Mouse (Mus musculus): ENCODE results near the gene Paxbp1. TPM values are rescaled to one million over a fixed set of nuclear protein-coding genes. Genes with fewer than 3 reads are reported as not detected.

Gene Paxbp1
- polyA plus RNA-seq, 1 experiment from 2014 or later: 57.8 TPM

DNA sequence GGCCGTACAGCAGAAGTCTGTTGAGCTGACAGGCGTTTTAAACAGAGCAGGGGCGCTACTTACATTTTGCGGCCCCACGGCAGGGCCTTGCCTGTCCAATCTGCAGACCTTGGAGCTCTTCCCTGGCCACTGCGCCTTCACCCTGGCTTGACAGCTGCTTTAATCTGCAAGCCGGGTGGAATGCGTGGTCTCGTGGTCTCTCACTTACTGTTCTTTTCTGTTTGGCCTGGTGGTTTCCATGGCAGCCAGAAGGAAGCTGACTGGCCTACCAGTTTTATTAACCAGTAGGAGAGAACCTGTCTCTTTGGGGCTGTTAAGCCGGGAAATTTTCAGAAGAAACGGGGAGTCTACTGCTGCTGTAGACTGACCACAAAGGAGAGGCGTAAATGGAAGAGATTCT is 24.6 kb upstream of the Paxbp1 start:
- Histone ChIP-seq H3K4me3 (replicated peaks) (no peak overlapping the region), H3K9me3 (replicated peaks) (no peaks in the 10 kb centered on the region), H3K27ac (replicated peaks) (no peak overlapping the region), H3K4me1 (0 out of 2 replicates have a peak, but pooled peaks cover 6% of the 10 kb centered on the region), H3K27me3 (replicated peaks) (0 out of 2 replicates have a peak, but pooled peaks cover 5% of the 10 kb centered on the region), H3K36me3 (no peaks in the 10 kb centered on the region), H3K4me2 (peak overlapping the region; percentile 42), H3K9ac (replicated peaks) (no peak overlapping the region)
- ATAC-seq (ENCODE audit: low FRiP score): 0 out of 2 replicates have a peak, but pooled peaks have one; percentile 15
- WGBS: 17% methylated on average over 12 of the region's 12 CpGs

DNA sequence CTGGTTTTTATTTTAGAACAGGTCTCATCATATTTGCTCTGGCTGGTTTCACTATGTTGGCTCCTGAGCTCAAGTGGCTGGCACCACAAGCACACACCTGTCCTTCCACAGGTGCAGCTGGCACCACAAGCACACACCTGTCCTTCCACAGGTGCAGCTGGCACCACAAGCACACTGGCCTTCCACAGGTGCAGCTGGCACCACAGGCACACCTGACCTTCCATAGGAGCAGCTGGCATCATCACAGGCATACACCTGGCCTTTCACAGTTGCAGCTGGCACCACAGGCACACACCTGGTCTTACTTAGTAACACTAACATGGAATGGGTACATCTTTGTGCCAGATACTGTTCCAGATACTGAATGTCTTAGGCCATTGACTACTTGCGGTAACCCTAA is 22.8 kb upstream of the Paxbp1 start:
- H3K27ac ChIP-seq (replicated peaks): no peak overlapping the region
- H3K9ac ChIP-seq (replicated peaks): no peak overlapping the region
- 93% methylated on average over 1 of the region's 1 CpGs for WGBS
- no peaks in the 10 kb centered on the region for H3K36me3 ChIP-seq
- no peaks in the 10 kb centered on the region for H3K9me3 ChIP-seq (replicated peaks)
- H3K27me3 ChIP-seq (replicated peaks): 0 out of 2 replicates have a peak, but pooled peaks cover 5% of the 10 kb centered on the region
- ATAC-seq (ENCODE audit: low FRiP score): no peak
- H3K4me2 ChIP-seq: no peak overlapping the region
- H3K4me3 ChIP-seq (replicated peaks): no peak overlapping the region
- H3K4me1 ChIP-seq: 0 out of 2 replicates have a peak, but pooled peaks cover 6% of the 10 kb centered on the region

DNA sequence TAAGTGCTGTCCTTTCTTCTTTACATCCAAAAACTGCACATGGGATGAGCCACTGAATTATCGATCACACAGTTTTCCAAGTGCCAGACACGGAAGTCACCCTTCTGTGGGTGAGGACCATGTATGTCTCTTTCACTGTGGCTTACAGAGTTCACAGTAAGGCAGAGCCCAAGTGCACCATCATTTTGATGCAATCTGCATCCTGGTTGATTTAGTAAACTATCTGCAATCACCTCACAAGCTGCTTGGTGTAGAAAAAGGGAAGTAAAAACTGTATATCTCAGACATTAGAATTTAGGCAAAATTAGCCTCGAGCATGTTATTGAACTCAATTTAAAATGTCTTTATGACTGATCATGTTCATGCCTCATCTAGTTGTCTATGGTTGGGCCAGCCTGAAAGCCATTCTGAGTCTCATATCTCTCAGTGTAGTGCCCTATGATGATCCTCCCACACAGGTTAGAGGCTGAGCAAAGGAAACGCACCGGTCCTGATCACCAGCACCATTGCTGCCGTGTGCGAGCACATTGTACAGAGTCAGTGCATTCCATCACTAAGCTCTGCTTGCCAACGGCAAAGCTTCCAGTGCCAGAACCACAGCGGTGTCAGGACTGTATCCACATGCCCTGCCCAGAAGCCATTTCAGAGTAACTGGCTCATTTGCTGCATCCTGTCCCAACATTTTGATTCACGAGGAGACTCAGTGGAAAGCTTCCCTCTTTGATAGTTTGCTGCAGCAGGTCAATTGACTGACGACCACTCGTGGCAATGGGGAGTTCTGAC is 20.4 kb upstream of the Paxbp1 start:
- no peaks in the 10 kb centered on the region for H3K9me3 ChIP-seq (replicated peaks)
- H3K9ac ChIP-seq (replicated peaks): no peak overlapping the region
- H3K27me3 ChIP-seq (replicated peaks): 0 out of 2 replicates have a peak, but pooled peaks cover 5% of the 10 kb centered on the region

DNA sequence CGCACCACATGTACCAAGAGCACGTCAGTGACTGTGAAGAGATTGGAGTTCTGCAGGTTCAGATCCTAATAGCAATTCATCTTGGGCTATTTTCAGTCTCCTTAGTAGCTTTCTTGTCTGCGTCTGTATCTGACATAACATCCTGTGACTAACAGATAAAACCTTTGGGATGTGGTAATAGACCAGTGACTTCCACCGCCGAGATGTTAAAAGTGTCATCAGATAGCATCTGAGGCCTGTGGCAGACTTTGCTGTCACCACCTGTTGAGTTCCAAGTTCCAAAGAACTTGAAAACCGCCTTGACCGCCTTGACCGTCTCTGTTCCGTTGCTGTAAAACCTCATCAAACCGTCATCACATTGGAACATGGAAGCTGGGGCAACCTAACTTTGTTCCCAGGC is 19.4 kb upstream of the Paxbp1 start:
- Histone ChIP-seq H3K9me3 (replicated peaks) (no peaks in the 10 kb centered on the region), H3K9ac (replicated peaks) (no peak overlapping the region), H3K27ac (replicated peaks) (no peak overlapping the region), H3K4me3 (replicated peaks) (no peak overlapping the region), H3K27me3 (replicated peaks) (0 out of 2 replicates have a peak, but pooled peaks cover 5% of the 10 kb centered on the region), H3K4me2 (no peak overlapping the region), H3K4me1 (0 out of 2 replicates have a peak, but pooled peaks cover 5% of the 10 kb centered on the region), H3K36me3 (no peaks in the 10 kb centered on the region)
- ATAC-seq (ENCODE audit: low FRiP score): no peak
- WGBS: 97% methylated on average over 10 of the region's 10 CpGs

More for the DNA sequence above, 20.4 kb upstream of the Paxbp1 start:
- Histone ChIP-seq H3K4me3 (replicated peaks) (no peak overlapping the region), H3K4me2 (no peak overlapping the region), H3K27ac (replicated peaks) (no peak overlapping the region), H3K4me1 (0 out of 2 replicates have a peak, but pooled peaks cover 6% of the 10 kb centered on the region), H3K36me3 (no peaks in the 10 kb centered on the region)
- no peak for ATAC-seq (ENCODE audit: low FRiP score)
- 86% methylated on average over 12 of the region's 12 CpGs for WGBS

DNA sequence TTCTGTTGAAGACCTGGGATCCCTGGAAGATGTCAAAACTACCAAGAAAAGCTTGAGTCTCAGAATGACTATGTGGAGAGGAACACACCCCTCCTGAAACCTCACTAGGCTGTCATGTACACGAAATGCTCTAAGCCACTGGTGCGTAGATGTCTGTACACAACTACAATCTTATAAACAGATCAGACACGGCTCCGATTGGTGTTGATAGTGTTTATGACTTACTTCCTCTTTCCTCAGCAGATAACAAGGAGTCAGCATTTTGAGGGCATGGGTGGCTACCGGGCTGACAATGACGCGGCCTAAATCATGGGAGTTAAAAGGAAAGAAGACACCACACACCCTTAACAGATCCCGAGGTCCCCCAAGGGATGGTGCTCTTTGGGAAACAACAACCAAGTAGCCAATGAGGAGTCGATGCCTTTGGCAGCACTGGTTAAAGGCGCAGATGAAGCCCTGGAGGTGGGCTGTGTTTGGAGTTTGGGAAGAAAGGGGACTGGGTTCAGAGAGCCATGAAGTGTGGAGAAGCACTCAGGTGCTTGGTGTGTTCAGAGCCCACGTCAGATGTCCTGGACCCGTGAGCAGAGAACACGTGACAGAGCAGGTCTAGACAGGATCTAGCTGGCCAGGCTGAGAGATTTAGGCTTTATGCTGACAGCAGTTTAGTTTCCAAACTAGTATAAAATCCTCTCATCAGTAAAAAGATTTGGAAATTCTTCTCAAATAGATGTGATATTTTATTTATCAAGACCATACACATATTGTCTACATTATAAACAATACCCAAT is 17.4 kb upstream of the Paxbp1 start:
- H3K27ac ChIP-seq (replicated peaks): no peak overlapping the region
- no peaks in the 10 kb centered on the region for H3K4me1 ChIP-seq
- no peak overlapping the region for H3K9ac ChIP-seq (replicated peaks)
- no peak for ATAC-seq (ENCODE audit: low FRiP score)
- H3K36me3 ChIP-seq: no peaks in the 10 kb centered on the region
- no peaks in the 10 kb centered on the region for H3K9me3 ChIP-seq (replicated peaks)
- H3K27me3 ChIP-seq (replicated peaks): no peaks in the 10 kb centered on the region
- no peak overlapping the region for H3K4me3 ChIP-seq (replicated peaks)
- 84% methylated on average over 13 of the region's 13 CpGs for WGBS
- H3K4me2 ChIP-seq: no peak overlapping the region

DNA sequence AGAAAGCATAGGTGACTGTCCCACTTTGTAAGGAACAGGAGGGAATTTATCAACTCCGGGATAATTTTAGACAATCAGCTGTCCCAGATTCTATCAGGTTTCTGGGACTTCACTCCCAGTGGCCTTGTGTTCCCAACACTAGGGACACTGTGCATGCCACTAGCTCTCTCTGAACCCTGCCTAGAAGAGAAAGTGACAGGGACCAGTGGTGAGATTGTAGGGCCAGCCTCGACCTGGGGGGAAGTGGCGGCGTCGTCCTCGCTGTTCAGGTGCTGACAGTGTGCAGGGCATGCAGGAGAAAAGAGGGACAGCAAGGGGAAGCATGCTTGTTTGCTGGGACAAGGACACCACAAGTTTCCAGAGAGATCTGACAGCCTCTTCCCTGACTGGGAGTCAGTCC is 13.4 kb upstream of the Paxbp1 start:
- H3K27me3 ChIP-seq (replicated peaks): no peaks in the 10 kb centered on the region

GRCm38 (mm10) chr16:91057261-91057660 is 12.9 kb upstream of the Paxbp1 start:
- Histone ChIP-seq H3K9ac (replicated peaks) (no peak overlapping the region), H3K27ac (replicated peaks) (no peak overlapping the region), H3K36me3 (no peaks in the 10 kb centered on the region), H3K4me3 (replicated peaks) (no peak overlapping the region), H3K4me2 (no peak overlapping the region), H3K27me3 (replicated peaks) (no peaks in the 10 kb centered on the region), H3K9me3 (replicated peaks) (no peaks in the 10 kb centered on the region), H3K4me1 (no peaks in the 10 kb centered on the region; the same call in 1 of the 2 replicates)
- 90% methylated on average over 4 of the region's 4 CpGs for WGBS
- ATAC-seq (ENCODE audit: low FRiP score): no peak

More for the DNA sequence above, 13.4 kb upstream of the Paxbp1 start:
- no peak for ATAC-seq (ENCODE audit: low FRiP score)
- no peak overlapping the region for H3K4me2 ChIP-seq
- H3K9me3 ChIP-seq (replicated peaks): no peaks in the 10 kb centered on the region
- 81% methylated on average over 6 of the region's 6 CpGs for WGBS
- H3K4me1 ChIP-seq: no peaks in the 10 kb centered on the region; the same call in 1 of the 2 replicates
- no peak overlapping the region for H3K9ac ChIP-seq (replicated peaks)
- no peak overlapping the region for H3K4me3 ChIP-seq (replicated peaks)
- no peaks in the 10 kb centered on the region for H3K36me3 ChIP-seq
- H3K27ac ChIP-seq (replicated peaks): no peak overlapping the region

DNA sequence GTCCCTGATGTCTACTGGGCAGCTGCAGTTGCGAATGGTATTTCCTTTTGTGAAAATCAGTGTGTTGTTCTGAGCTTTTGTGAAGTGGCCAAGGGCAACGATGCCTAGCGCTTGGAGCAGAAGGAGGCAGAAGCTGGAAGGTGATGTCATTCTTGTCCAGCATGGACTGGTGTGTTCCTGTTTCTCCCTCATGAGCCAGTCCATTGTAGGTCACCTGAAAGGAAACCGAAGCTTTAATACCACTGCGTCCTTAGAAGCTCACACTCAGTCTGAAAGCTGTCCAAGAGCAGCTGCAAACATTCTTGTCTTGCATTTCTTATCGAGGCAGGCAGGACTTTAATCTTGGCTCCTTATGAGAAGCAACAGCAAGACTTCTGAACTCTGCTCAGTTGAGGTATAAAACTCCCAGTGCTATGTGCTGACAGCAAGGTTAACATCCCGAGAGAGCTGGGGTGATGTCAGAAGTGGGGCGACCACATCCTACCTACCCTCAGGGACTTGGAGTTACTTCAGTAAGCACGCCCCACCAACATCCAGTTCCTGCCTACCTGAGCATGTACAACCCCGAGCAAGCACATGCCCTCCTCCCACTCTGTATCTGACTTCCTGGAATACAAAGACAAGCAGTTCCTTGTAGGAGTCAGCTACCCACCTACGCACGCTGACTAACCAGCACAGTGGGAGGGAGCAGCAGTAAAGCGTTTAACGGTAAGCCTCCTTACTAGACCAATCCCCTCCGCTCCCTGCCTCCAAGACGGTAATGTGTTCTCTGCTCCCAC is 11.9 kb upstream of the Paxbp1 start:
- H3K36me3 ChIP-seq: no peaks in the 10 kb centered on the region
- no peak for ATAC-seq (ENCODE audit: low FRiP score)
- H3K27me3 ChIP-seq (replicated peaks): 0 out of 2 replicates have a peak, but pooled peaks cover 2% of the 10 kb centered on the region
- H3K4me1 ChIP-seq: no peaks in the 10 kb centered on the region; the same call in 1 of the 2 replicates
- 51% methylated on average over 16 of the region's 16 CpGs for WGBS
- H3K9me3 ChIP-seq (replicated peaks): no peaks in the 10 kb centered on the region
- no peak overlapping the region for H3K4me3 ChIP-seq (replicated peaks)
- H3K9ac ChIP-seq (replicated peaks): no peak overlapping the region
- no peak overlapping the region for H3K4me2 ChIP-seq
- H3K27ac ChIP-seq (replicated peaks): no peak overlapping the region

- no peaks in the 10 kb centered on the region for H3K9me3 ChIP-seq (replicated peaks)
- H3K4me2 ChIP-seq: no peak overlapping the region
- no peak overlapping the region for H3K27ac ChIP-seq (replicated peaks)
- no peak overlapping the region for H3K4me3 ChIP-seq (replicated peaks)
- 0 out of 2 replicates have a peak, but pooled peaks cover 2% of the 10 kb centered on the region for H3K27me3 ChIP-seq (replicated peaks)
- 77% methylated on average over 5 of the region's 5 CpGs for WGBS
- no peak overlapping the region for H3K9ac ChIP-seq (replicated peaks)
- ATAC-seq (ENCODE audit: low FRiP score): no peak
- no peaks in the 10 kb centered on the region; the same call in 1 of the 2 replicates for H3K4me1 ChIP-seq
- no peaks in the 10 kb centered on the region for H3K36me3 ChIP-seq
These were observed 10.8 kb upstream of the Paxbp1 start for GRCm38 (mm10) chr16:91055150-91055549.

GRCm38 (mm10) chr16:91053599-91053998 is 9.3 kb upstream of the Paxbp1 start:
- no peak overlapping the region for H3K27ac ChIP-seq (replicated peaks)
- H3K4me1 ChIP-seq: no peaks in the 10 kb centered on the region; the same call in 1 of the 2 replicates
- ATAC-seq (ENCODE audit: low FRiP score): no peak
- no peak overlapping the region for H3K4me2 ChIP-seq
- no peaks in the 10 kb centered on the region for H3K36me3 ChIP-seq
- H3K4me3 ChIP-seq (replicated peaks): no peak overlapping the region
- H3K27me3 ChIP-seq (replicated peaks): 0 out of 2 replicates have a peak, but pooled peaks cover 2% of the 10 kb centered on the region
- H3K9ac ChIP-seq (replicated peaks): no peak overlapping the region
- WGBS: 57% methylated on average over 8 of the region's 8 CpGs
- no peaks in the 10 kb centered on the region for H3K9me3 ChIP-seq (replicated peaks)

DNA sequence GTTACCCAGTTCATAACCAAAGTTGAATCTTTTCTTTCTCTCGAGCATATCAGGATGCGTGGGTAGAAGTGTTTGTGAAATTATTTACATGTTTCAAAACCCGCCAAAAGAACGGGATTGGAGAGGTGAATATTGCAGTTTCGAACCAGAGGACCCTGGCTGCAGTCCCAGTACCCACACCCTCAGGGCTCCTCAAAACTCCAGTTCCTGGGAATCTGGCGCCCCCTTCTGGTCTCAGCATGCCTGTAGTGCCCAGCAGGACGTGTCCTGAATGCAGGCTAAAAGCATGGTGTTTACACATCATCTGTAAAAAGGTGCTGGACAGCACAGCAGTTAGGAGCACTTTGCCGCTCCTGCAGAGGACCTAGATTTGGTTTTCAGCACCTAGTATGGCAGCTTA is 1.2 kb upstream of the Paxbp1 start:
- no peak overlapping the region for H3K9ac ChIP-seq (replicated peaks)
- 0 out of 2 replicates have a peak, but pooled peaks cover 1% of the 10 kb centered on the region for H3K36me3 ChIP-seq
- H3K4me3 ChIP-seq (replicated peaks): no peak overlapping the region
- peak overlapping the region; percentile 72 for H3K4me2 ChIP-seq
- 52% methylated on average over 8 of the region's 8 CpGs for WGBS
- H3K4me1 ChIP-seq: peaks cover 28% of the 10 kb centered on the region
- peak overlapping the region; percentile 90; the same call in 1 of the 2 replicates for H3K27ac ChIP-seq (replicated peaks)
- no peaks in the 10 kb centered on the region for H3K27me3 ChIP-seq (replicated peaks)
- ATAC-seq (ENCODE audit: low FRiP score): no peak
- H3K9me3 ChIP-seq (replicated peaks): no peaks in the 10 kb centered on the region

Data from neural tube, embryonic 15.5 days (tissue).